Mouse (Mus musculus) thymus, postnatal 14 days (tissue): Measurements from ENCODE around the gene Foxred2.

ENCODE experiments used
- DNase-seq: peaks from one replicate; pipeline ENCODE4 v3.0.0; 2021

The Foxred2 gene

GRCm38 (mm10) chr15:77956404-77956901, at the start of gene Foxred2:
Foxred2 (minus strand) TSS chr15:77956722.
- peak; percentile 92 for DNase-seq

- peak; percentile 12 for DNase-seq
Measured at GRCm38 (mm10) chr15:78003929-78004328, 47.4 kb upstream of the Foxred2 start.

GRCm38 (mm10) chr15:78001400-78001799, 44.9 kb upstream of the Foxred2 start:
- DNase-seq: no peak

GRCm38 (mm10) chr15:77988541-77988940, 32.0 kb upstream of the Foxred2 start:
- no peak for DNase-seq

GRCm38 (mm10) chr15:77983391-77983790, 26.9 kb upstream of the Foxred2 start:
- DNase-seq: no peak

GRCm38 (mm10) chr15:77982195-77982939, 25.8 kb upstream of the Foxred2 start:
- DNase-seq: peak; percentile 46

GRCm38 (mm10) chr15:77981181-77981680, 24.7 kb upstream of the Foxred2 start:
- no peak for DNase-seq

GRCm38 (mm10) chr15:77979427-77979865, 22.9 kb upstream of the Foxred2 start:
- no peak for DNase-seq

- no peak for DNase-seq
Measured at GRCm38 (mm10) chr15:77977663-77978062, 21.1 kb upstream of the Foxred2 start.

- DNase-seq: no peak
Measured at GRCm38 (mm10) chr15:77974165-77974841, 17.8 kb upstream of the Foxred2 start.

GRCm38 (mm10) chr15:77970470-77971292, 14.2 kb upstream of the Foxred2 start, which contains the start of gene Eif3d:
Eif3d (minus strand) TSS chr15:77970813.
- DNase-seq: peak; percentile 98

GRCm38 (mm10) chr15:77969940-77970469, 13.5 kb upstream of the Foxred2 start:
- DNase-seq: no peak

- no peak for DNase-seq
Measured at GRCm38 (mm10) chr15:77965117-77965528, 8.6 kb upstream of the Foxred2 start.

- no peak for DNase-seq
Measured at GRCm38 (mm10) chr15:77962447-77962846, 5.9 kb upstream of the Foxred2 start.

- DNase-seq: no peak
Measured at GRCm38 (mm10) chr15:77960693-77961092, 4.2 kb upstream of the Foxred2 start.

GRCm38 (mm10) chr15:77958071-77958470, 1.5 kb upstream of the Foxred2 start:
- no peak for DNase-seq

- no peak for DNase-seq
Measured at GRCm38 (mm10) chr15:77957625-77958024, 1.1 kb upstream of the Foxred2 start.

GRCm38 (mm10) chr15:77955440-77956403, 800 bp downstream of the Foxred2 start:
- DNase-seq: peak; percentile 30

GRCm38 (mm10) chr15:77954362-77954761, 2.2 kb downstream of the Foxred2 start:
- no peak for DNase-seq

GRCm38 (mm10) chr15:77952921-77953320, 3.6 kb downstream of the Foxred2 start:
- no peak for DNase-seq

- DNase-seq: no peak
Measured at GRCm38 (mm10) chr15:77949061-77949460, 7.5 kb downstream of the Foxred2 start.
